Mouse (Mus musculus) cerebellum, adult 9-10 months (tissue): Measurements from ENCODE around the gene Lrrc75a.

ENCODE experiments used
- DNase-seq: peaks from one replicate; pipeline ENCODE4 v3.0.0; 2022

Lrrc75a gene

GRCm38 (mm10) chr11:62587034-62587433, 61.3 kb downstream of the Lrrc75a start:
- DNase-seq: no peak

DNA sequence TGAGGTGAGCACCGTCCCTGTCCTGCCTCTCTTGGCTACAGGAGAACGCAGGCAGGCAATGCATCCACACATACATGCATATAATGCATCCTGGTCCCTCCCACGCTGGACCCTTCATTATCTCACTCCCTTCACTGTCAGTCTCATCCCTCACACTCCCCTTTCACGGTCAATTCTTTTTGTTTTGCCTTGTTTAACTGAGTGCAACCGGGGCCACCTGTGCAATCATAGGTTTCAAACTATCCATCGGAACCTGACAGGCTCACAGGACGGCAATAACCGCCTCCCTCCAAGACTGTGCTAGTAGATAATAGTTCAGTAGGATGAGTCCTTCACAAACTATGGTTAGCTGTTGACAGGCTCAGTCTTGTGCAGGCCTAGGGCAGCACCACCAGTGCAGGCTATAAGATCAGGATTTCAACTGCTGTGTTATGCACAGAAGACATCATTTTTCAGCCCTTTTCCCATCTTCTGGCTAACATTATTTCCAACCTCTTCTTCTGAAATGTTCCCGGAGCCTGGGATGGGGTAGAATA, 63.6 kb downstream of the Lrrc75a start:
- DNase-seq: no peak

GRCm38 (mm10) chr11:62583031-62583430, 65.3 kb downstream of the Lrrc75a start:
- no peak for DNase-seq

GRCm38 (mm10) chr11:62576530-62577152, 71.7 kb downstream of the Lrrc75a start:
- no peak for DNase-seq

DNA sequence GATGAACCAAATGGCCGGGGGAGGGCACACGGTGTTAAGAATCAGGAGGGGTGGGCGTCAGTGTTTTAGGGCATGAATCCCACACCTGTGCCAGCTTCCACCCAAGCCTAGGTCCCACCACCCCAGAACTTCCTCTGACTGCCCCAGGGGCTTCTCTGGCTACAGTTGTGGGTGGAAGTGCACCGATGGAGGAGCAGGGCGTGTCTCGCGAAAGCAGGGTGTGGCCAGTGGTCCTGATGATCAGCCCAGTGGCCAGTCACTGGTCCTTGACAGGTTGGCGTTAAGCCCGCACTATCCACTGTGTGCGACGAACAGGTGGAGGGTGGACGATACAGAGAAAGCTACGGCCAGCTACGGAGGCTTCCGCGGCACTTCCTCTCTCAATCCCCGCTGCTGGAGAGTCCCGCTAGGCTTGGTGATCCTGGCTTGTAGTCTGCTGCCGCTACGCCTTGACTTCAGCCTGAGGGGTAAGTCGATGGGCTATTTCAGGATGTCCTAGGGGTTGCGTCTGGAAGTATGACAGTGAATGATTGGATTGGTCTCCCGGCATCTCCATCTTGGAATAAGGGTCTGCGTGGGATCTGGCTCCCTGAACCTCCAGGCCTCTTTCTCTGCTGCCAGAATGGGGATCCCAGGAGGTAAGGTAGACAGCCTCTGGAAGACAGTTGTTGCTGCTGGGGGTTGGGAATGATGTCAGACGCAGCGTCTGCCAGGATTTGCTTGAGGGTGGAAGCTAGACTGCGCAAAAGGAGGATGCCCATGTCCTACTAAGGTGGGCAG, 72.5 kb downstream of the Lrrc75a start:
- DNase-seq: peak; percentile 84

- DNase-seq: peak; percentile 94
Observed at GRCm38 (mm10) chr11:62575297-62575658, 73.0 kb downstream of the Lrrc75a start.

DNA sequence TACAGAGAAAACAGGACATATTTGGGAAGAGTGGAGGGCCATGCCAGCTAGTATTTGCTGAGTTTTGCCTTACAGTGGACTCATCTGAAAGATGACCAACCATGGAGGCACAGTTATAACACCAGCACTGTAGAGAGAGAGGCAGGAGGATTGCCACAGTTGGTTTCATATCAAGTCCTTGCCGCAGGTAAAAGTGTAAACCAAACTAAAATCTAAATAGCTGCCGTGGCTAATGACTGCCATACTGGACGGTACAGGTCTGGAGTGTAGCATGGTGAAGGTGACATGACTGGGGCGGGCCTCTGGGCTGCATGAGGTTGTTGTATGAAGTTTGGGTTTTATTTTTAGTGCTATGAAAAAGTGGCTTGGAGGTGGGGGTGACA, 73.6 kb downstream of the Lrrc75a start:
- DNase-seq: no peak

- DNase-seq: no peak
Observed at GRCm38 (mm10) chr11:62573959-62574702, 74.2 kb downstream of the Lrrc75a start, which contains the start of gene Trpv2. Gene Trpv2 (plus strand): TSS chr11:62574486.

GRCm38 (mm10) chr11:62568300-62568699, 80.0 kb downstream of the Lrrc75a start:
- DNase-seq: no peak

DNA sequence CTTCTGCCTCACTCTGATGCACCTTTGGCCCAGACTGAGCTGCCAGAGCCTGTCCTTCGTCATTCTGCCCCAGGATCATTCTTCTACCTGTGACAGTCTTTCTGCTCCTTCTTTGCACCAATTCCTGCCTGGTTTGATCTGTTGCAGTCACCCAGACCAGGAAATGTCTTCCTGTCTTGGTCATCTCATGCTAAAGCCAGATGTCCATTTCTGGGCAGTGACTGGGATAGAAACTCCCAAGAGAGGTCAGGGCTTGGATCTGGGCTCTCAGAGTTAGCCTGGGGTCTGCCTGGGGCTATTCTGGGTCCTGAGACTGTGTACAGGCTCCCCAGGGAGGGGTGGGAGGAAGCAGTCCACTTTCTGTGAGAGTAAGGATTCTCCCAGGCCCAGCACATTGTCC, 82.1 kb downstream of the Lrrc75a start:
- no peak for DNase-seq

GRCm38 (mm10) chr11:62565747-62566146, 82.6 kb downstream of the Lrrc75a start:
- no peak for DNase-seq

- DNase-seq: no peak
Observed at GRCm38 (mm10) chr11:62563590-62563989, 84.7 kb downstream of the Lrrc75a start.

DNA sequence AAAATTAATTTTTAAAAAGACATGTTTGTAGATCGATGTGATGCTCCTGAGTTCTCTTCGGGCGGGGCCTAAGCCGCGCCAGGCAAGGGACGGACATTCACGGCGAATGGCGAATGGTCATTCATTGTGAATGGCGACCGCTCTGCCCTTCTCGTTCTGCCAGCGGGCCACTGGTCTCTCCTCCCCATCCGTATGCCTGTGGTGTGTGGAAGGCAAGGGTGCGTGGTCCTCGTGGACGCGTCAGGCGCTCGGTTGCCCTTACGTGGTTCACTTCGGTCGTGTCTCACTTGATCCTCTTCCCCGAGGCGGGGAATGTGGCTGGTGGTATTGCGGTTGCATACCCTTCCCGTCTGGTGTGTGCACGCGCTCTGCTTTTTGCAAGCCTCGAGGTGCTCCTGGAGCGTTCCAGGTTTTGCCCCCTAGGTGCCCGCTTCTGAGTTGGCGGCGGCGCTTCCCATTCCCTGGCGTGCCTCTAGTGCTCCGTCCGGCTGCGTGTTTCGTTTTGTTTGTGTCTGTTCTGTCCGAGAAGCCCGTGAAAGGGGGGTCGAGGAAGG, 87.8 kb downstream of the Lrrc75a start:
- DNase-seq: peak; percentile 19

DNA sequence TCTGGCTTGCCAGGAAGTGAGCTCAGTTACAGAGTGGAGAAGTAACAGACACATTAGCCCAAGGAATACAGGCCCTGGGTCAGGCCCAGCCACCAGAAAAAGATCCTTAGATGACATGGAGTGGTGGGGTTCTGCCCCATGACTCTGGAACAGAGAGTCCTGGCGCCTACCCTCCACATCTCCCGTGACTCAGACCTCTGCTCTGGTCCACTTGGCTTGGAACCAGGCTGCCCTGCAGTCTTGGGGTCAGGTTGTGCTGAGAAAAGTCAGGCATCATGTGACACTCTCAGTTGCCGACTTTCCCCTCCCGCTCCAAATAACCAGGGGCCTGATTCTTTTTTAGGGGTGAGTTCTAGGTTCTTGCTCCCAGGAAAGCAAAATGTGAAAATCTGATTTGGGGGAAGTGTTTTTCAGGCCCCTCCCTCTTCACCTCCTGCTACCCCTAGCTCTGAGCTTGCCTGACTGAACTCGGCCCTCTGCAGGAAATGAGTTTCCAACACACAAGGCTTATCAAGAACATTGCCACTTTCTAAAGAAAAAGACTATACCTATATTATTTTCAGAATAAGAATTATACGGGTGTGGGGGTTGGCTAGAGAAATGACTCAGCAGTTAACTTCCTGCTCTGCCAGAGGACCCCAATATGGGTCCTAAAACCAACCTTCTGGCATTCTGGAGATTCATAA, 89.2 kb downstream of the Lrrc75a start:
- peak; percentile 27 for DNase-seq

DNA sequence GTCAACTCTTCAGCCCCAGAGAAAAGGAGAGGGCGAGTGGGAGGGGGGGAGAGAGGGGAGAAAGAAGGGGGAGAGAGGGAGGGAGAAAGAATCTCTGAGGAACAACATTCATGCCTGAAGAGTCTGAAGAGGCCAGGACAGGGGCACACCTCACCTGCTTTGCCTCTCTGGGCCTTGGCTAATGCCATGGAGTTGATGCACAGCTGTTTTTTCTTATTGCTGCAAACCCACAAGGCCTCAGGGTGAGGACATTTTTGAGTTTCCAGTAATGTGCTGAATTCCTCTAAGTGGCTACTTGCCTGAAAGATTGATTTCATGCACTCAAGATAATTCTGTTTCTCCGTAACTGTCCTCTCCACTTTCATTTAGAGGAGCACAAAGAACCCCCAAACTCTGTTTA, 90.2 kb downstream of the Lrrc75a start:
- no peak for DNase-seq

GRCm38 (mm10) chr11:62557205-62557604, 91.1 kb downstream of the Lrrc75a start:
- DNase-seq: no peak

- peak; percentile 34 for DNase-seq
Observed at GRCm38 (mm10) chr11:62555896-62556412, 92.4 kb downstream of the Lrrc75a start.

DNA sequence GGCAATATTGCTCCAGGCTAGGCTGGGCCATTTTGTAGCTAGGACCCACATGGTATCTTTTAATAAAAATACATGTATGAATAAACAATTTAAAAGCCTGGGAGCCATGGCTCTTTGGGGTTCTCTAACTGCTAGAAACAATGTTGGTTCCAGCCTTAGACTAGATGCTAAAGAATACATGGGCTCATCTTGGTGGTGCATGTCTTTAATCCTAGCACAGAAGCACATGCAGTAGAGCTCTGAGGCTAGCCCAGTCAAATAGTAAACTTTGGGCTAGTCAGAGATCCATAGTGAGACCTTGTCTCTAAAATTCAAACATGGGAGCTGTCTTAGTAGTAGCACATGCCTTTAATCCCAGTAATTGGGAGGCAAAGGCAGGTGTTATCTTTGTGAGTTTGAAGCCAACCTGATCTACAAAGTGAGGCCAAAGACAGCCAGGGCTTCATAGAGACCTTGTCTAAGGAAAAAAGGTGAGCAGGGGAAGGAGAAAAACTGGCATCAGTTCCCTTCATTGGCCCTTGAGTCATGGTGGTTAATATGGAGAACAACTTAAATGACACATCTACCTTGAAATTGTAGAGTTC, 93.3 kb downstream of the Lrrc75a start:
- peak; percentile 11 for DNase-seq
